Mouse (Mus musculus) thymus, adult 2 months (tissue): Measurements from ENCODE around the gene Setdb1. TPM values are rescaled to one million over a fixed set of nuclear protein-coding genes. Genes with fewer than 3 reads are reported as not detected.

ENCODE experiments used
- DNase-seq: peaks from one replicate; pipeline ENCODE4 v3.0.0; 2021
- H3K27ac ChIP-seq: fragments of 200-500 bp; 2 replicates; pipeline ENCODE4 v1.5.1; 2012; ENCODE audit warnings: low read length, control low read depth; ENCODE audit not compliant: control insufficient read depth, insufficient read depth
- H3K27me3 ChIP-seq: fragments of 200-500 bp; 2 replicates; pipeline ENCODE4 v1.6.1; 2012; ENCODE audit warnings: mild to moderate bottlenecking, low read length, moderate library complexity, mixed read lengths; ENCODE audit not compliant: control insufficient read depth, insufficient read depth
- H3K36me3 ChIP-seq: fragments of 200-500 bp; 2 replicates; pipeline ENCODE4 v1.6.1; 2012; ENCODE audit warnings: mild to moderate bottlenecking, low read length, moderate library complexity; ENCODE audit not compliant: control insufficient read depth, insufficient read depth
- H3K4me1 ChIP-seq: fragments of 200-500 bp; replicated peaks from 2 replicates; pipeline ENCODE4 v1.6.1; 2012; ENCODE audit warnings: low read length; ENCODE audit not compliant: control insufficient read depth, insufficient read depth
- H3K4me3 ChIP-seq: fragments of 200-500 bp; 2 replicates; pipeline ENCODE4 v1.5.1; 2012; ENCODE audit warnings: mild to moderate bottlenecking, low read length, control low read depth, moderate library complexity; ENCODE audit not compliant: control insufficient read depth, insufficient read depth
- POLR2A ChIP-seq: fragments of 200-500 bp; IDR thresholded peaks from 2 replicates; pipeline ENCODE4 v1.6.1; 2012; ENCODE audit warnings: mild to moderate bottlenecking, low read length, control low read depth, moderate library complexity; ENCODE audit not compliant: control insufficient read depth, poor library complexity, insufficient read depth; ENCODE audit errors: extremely low read depth
- WGBS: fragments of 180-500 bp; shearing (Covaris S2); methylation state at CpG from one replicate; pipeline ENCODE4 v1.1.7; 2018; 5-methylcytosine and 5-hydroxymethylcytosine counted together
- polyA plus RNA-seq: library from polyadenylated mRNA; depleted of rRNA; stranded (reverse); fragments of >200 nt; gene quantifications from 2 replicates; pipeline ENCODE4 v1.2.3, GENCODE M21; 2012; rRNA removed

Setdb1 gene
- polyA plus RNA-seq, 1 experiment, result 31.8 TPM

DNA sequence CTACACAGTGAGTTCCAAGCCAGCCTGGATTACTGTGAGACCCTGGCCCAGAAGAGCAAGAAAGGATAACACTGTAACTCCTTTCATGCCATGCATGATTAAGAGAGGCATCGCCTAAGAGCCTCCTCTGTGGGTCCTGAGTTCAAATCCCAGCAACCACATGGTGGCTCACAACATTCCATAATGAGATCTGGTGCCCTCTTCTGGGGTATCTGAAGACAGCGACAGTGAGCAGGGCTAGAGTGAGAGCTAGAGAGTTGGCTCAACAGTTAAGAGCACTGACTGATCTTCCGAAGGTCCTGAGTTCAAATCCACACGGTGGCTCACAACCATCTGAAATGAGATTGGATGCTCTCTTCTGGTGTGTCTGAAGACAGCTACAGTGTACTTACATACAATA, 82.5 kb downstream of the Setdb1 start:
- Histone ChIP-seq H3K27ac (no peak overlapping the region), H3K36me3 (no peaks in the 10 kb centered on the region), H3K4me3 (no peak overlapping the region), H3K27me3 (no peaks in the 10 kb centered on the region), H3K4me1 (peaks cover 2% of the 10 kb centered on the region; the same call in 1 of the 2 replicates)
- WGBS, result 96% methylated on average over 4 of the region's 4 CpGs
- TF ChIP-seq POLR2A, result no peak
- DNase-seq, result no peak

Other genes starting within 250 kb of the Setdb1 start
- 77.1 and 78.4 TPM in 2 replicates for gene Vps72, start 246.2 kb downstream of the Setdb1 start, polyA plus RNA-seq
- gene Tmod4, start 232.7 kb downstream of the Setdb1 start, polyA plus RNA-seq, result 1.8 and 3.6 TPM in 2 replicates
- 56.4 and 63.8 TPM in 2 replicates for gene Scnm1, start 223.2 kb downstream of the Setdb1 start, polyA plus RNA-seq
- gene Lysmd1, start 223.1 kb downstream of the Setdb1 start, polyA plus RNA-seq, result 13.1 and 14.1 TPM in 2 replicates
- 78.5 and 79.6 TPM in 2 replicates for gene Tnfaip8l2, start 214.8 kb downstream of the Setdb1 start, polyA plus RNA-seq
- gene Sema6c, start 196.7 kb downstream of the Setdb1 start, polyA plus RNA-seq, result 12.0 and 14.0 TPM in 2 replicates
- gene Gabpb2, start 139.3 kb downstream of the Setdb1 start, polyA plus RNA-seq, result 39.7 and 41.7 TPM in 2 replicates
- gene Cdc42se1, start 128.5 kb downstream of the Setdb1 start, polyA plus RNA-seq, result 137 and 156 TPM in 2 replicates
- 53.0 and 66.1 TPM in 2 replicates for gene Mllt11, start 125.0 kb downstream of the Setdb1 start, polyA plus RNA-seq
- gene Gm128, start 115.6 kb downstream of the Setdb1 start, polyA plus RNA-seq, result 0.30 and 0.33 TPM in 2 replicates
- 1.3 and 1.6 TPM in 2 replicates for gene Bnipl, start 106.0 kb downstream of the Setdb1 start, polyA plus RNA-seq
- 50.3 and 50.4 TPM in 2 replicates for gene Mindy1, start 75.9 kb downstream of the Setdb1 start, polyA plus RNA-seq
- 17.2 and 18.5 TPM in 2 replicates for gene Prune1, start 75.1 kb downstream of the Setdb1 start, polyA plus RNA-seq
- 1.4 and 1.5 TPM in 2 replicates for gene Anxa9, start 50.0 kb downstream of the Setdb1 start, polyA plus RNA-seq
- gene Cers2, start 42.4 kb downstream of the Setdb1 start, polyA plus RNA-seq, result 129 and 140 TPM in 2 replicates
- gene 4930558C23Rik, start 45.6 kb upstream of the Setdb1 start, polyA plus RNA-seq, result not detected in 2 replicates
- 40.5 and 54.5 TPM in 2 replicates for gene Arnt, start 77.2 kb upstream of the Setdb1 start, polyA plus RNA-seq
- gene Ctsk, start 142.1 kb upstream of the Setdb1 start, polyA plus RNA-seq, result 2.0 and 2.5 TPM in 2 replicates
- 48.5 and 70.6 TPM in 2 replicates for gene Ctss, start 169.6 kb upstream of the Setdb1 start, polyA plus RNA-seq
- not detected in 2 replicates for gene Hormad1, start 202.5 kb upstream of the Setdb1 start, polyA plus RNA-seq
- gene Golph3l, start 231.7 kb upstream of the Setdb1 start, polyA plus RNA-seq, result 8.6 and 9.3 TPM in 2 replicates